Mouse (Mus musculus): ENCODE data around the gene Hfe2. TPM values are rescaled to one million over a fixed set of nuclear protein-coding genes. Genes with fewer than 3 reads are reported as not detected.

Hfe2 gene
- total RNA-seq, 2 experiments from 2014 or later, result 460 to 465 TPM

DNA sequence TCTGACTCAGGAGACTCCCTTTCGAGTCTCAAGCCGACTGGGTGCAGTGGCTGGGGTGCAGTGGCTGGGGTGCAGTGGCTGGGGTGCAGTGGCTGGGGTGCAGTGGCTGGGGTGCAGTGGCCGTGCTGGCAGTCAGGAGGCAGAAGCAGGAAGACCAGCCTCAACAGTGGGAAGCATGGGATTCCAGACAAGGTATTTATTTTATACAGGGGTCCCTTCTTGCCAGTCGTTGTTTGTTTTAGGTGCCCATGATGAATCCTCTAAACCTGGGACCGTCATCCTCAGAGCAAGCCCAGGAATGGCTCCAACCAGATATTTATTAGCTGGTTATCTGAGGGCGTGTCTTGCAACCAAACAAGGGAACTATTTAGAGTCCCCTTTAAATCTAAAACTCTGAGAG lies 28.6 kb downstream of the Hfe2 start:
- intact Hi-C loops (cut with DNase I; ENCODE audit: low total_unique reads), result no loop called here
- no peak for DNase-seq

GRCm38 (mm10) chr3:96554251-96554650 lies 29.3 kb downstream of the Hfe2 start:
- DNase-seq, result no peak
- intact Hi-C loops (cut with DNase I; ENCODE audit: low total_unique reads), result no loop called here

DNA sequence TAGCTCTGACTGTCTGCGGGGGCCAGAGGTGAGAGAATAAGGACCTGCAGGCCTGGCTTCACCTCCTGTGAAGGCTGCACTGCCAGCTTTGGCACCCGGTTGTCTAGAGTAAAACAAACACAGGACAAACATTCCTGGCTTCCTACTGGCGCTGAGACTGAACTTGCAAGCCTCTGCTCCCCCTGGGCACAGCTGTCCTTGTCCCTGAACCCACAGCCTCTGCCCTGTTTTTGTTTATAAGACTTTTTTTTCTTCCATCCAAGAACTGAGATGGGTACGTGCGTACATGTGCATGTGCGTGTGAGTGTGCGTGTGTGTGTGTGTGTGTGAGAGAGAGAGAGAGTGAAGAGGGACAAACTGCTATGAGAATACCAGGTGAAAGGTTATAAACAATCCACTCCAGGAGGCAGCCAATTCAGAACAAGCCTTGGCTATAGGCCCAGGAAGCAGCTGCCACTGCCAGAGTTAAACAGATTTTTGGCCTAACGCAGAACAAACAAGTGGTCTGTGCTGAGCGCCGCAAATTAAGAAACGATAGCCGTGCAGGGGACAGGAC lies 30.1 kb downstream of the Hfe2 start:
- intact Hi-C loops (cut with DNase I; ENCODE audit: low total_unique reads), result no loop called here
- peak; percentile 76 for DNase-seq

DNA sequence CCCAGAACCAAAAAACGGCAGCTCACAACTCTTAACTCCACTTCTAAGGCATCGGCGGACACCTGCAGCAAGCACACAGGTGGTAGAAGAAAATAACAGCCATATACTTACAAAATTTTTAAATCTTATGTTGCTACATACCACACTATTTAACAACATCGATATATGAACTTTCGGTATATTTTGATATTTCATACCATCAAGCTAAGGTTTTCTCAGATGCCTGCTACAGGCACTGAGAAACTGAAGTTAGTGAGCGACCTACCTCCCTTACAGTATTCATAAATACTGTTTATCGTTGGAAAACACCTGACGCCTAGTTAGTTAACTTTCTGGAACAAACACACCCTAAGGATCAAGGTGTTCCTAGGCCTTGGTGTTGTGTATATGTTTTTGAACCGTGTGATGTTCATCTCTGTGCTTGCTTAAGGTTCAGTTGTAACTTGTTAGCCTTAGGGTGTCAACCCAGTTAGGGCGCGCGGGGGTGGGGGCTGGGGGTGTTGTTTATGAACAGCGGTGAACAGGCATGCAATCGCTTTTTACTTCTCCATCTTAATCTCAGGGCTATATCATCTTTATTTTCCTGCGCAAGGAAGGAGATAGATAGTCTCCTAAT lies 31.1 kb downstream of the Hfe2 start:
- intact Hi-C loops (cut with DNase I; ENCODE audit: low total_unique reads), result no loop called here
- no peak for DNase-seq

GRCm38 (mm10) chr3:96556651-96557635 lies 32.0 kb downstream of the Hfe2 start:
- DNase-seq, result peak; percentile 44
- intact Hi-C loops (cut with DNase I; ENCODE audit: low total_unique reads), result no loop called here

DNA sequence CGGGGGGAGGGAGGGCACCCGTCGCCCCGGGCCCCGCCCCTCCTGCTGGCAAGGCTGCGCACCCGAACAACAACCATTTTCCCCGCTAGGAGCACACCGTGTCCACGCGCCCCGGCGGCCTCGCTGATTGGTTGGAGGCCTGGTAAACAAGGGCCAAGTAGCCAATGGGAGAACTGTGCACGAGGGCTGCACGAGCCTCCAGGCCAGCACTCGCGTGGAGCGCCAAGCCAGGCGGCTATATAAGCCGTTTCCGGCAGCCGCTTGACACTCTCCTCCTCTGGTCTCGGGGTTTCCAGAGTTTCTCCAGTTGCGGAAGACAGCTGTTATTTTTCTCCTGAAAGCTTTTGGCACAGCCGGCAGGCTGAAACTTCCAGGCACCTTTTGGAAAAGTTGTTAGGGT lies 32.7 kb downstream of the Hfe2 start, which contains the start of gene Txnip:
TSS of gene Txnip (plus strand) at position 264 of the 400 bp plus-strand sequence.
- DNase-seq, result peak; percentile 100
- intact Hi-C loops (cut with DNase I; ENCODE audit: low total_unique reads), result no loop called here

GRCm38 (mm10) chr3:96558159-96558558 lies 33.2 kb downstream of the Hfe2 start:
- intact Hi-C loops (cut with DNase I; ENCODE audit: low total_unique reads), result no loop called here
- DNase-seq, result no peak

- no peak for DNase-seq
- intact Hi-C loops (cut with DNase I; ENCODE audit: low total_unique reads), result no loop called here
Observed at GRCm38 (mm10) chr3:96558668-96559196, 33.8 kb downstream of the Hfe2 start.

DNA sequence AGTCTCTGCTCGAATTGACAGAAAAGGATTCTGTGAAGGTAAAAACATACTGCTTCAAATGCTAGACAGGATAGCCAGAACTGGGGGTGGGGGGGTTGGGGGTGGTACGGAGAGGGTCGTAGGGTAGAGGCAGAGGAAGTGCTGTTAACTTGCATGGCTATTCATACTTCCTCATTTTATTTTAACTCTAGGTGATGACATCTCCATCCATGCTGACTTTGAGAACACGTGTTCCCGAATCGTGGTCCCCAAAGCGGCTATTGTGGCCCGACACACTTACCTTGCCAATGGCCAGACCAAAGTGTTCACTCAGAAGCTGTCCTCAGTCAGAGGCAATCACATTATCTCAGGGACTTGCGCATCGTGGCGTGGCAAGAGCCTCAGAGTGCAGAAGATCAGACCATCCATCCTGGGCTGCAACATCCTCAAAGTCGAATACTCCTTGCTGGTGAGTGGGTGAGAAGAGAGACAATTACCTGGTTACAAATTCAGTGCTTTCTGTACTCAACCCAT lies 34.5 kb downstream of the Hfe2 start:
- intact Hi-C loops (cut with DNase I; ENCODE audit: low total_unique reads), result no loop called here
- DNase-seq, result no peak

DNA sequence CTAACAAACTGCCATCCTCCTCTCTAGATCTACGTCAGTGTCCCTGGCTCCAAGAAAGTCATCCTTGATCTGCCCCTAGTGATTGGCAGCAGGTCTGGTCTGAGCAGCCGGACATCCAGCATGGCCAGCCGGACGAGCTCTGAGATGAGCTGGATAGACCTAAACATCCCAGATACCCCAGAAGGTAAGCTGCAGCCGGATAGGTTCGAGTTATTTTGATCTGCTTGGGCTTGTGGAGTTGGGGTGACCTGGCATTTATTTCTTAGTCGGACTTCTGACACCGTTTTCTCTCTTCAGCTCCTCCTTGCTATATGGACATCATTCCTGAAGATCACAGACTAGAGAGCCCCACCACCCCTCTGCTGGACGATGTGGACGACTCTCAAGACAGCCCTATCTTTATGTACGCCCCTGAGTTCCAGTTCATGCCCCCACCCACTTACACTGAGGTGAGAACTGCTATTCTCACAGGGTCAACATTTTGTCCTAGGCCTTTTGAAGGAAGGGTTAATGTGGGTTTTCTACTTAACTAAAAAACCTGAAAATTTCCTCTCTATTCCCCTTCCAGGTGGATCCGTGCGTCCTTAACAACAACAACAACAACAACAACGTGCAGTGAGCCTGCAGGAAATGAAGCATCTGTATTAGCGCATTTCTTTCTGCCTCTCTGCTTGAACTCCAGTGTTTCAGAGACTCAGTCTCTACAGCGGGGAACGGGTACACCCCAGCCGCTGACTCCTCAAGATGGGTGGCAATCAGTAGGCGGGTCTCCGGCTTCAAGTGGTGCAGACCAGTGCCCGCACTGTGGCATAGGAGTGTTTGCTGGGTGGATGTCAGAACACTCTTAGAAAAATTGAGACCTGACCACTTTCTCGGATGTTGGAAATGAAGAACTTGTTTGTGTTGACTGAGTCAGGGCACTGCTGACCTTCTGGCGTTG lies 35.2 kb downstream of the Hfe2 start:
- no peak for DNase-seq
- intact Hi-C loops (cut with DNase I; ENCODE audit: low total_unique reads), result no loop called here

- DNase-seq, result no peak
- intact Hi-C loops (cut with DNase I; ENCODE audit: low total_unique reads), result no loop called here
Observed at GRCm38 (mm10) chr3:96560881-96561668, 36.1 kb downstream of the Hfe2 start.

DNA sequence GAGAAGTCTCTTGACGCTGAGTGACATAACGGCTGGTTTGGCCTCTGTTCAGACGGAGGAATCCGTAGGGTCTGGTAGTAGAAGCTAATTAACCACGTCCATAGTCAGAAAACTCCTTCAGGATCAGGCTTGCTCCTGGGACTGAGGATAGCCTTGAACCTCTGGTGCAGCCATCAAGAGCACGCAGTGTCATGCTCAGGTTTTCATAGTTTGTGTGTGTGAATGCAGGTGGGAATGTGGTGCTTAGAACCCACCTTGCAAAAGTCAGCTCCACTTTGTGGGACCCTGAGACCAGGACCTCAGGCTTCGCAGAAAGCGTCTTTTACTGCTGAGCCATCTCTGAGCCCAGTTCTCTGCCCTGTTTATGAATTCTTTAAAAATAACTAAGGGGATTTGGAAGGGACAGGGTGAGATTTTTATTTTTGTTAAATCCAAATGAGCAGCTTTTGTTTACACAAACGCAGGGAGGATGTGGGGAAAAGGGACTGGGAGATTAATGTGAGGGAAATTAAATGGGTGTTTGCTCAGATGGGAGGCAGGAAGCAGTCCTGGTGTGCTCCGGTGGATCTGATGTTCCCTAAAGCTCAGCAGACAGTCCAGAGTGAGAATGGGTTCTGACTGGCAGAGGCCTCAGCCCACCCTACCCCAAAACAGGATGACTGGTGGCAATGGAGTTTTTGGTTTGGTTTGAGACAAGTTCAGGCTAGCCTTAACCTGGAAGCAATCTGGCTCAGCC lies 37.1 kb downstream of the Hfe2 start:
- no peak for DNase-seq
- intact Hi-C loops (cut with DNase I; ENCODE audit: low total_unique reads), result no loop called here

DNA sequence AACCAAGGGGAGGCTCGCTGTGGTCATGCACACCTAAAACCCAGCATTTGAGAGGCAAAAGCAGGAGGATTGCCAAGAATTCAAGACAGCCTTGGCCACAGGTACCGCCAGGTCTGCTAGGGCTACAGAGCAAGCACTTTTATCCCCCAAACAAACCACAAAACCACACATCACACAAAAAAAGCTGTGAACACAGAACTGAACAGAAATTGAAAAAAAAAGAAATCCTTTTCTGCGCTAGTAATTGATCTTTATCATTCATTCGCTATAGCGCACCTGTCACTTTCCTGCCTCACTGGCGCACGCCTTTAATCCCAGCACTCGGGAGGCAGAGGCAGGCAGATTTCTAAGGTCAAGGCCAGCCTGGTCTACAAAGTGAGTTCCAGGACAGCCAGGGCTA lies 38.3 kb downstream of the Hfe2 start:
- DNase-seq, result no peak
- intact Hi-C loops (cut with DNase I; ENCODE audit: low total_unique reads), result no loop called here

DNA sequence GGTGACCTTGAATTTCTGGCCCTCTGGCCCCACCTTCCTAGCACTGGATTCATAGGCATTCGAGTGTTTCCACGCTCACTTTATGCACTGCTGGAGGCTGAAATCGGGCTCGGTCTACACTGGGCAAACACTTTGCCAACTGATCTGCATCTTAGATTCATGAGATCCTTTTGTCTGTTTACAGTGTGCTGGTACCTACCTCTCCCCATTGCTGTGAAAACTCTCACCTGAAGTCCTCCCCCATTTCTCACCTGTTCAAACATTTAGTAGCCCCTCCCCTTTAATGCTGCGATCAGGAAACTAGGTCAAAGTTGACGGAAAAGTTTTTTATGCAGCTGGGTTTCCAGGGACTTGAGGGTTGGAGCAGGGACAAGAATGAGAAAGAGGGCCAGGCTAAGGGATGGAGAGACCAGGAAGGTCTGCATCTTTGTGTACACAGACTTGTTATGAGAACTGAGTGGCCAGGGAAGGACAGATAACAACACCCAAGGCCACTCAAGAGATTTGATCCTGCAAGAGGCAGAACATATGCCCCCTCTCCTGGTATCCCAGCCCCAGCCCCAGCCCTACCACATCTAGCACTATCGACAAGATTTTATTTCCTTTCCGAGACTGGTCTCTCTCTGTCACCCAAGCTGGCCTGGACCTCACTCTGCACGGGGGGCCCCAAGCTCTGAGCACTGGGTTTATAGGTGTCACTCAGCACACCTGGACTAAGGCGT lies 39.1 kb downstream of the Hfe2 start:
- intact Hi-C loops (cut with DNase I; ENCODE audit: low total_unique reads), result no loop called here
- no peak for DNase-seq

GRCm38 (mm10) chr3:96564633-96565032 lies 39.7 kb downstream of the Hfe2 start:
- no peak for DNase-seq

GRCm38 (mm10) chr3:96565105-96565504 lies 40.1 kb downstream of the Hfe2 start:
- DNase-seq, result no peak
- intact Hi-C loops (cut with DNase I; ENCODE audit: low total_unique reads), result no loop called here

More at GRCm38 (mm10) chr3:96564633-96565032, 39.7 kb downstream of the Hfe2 start:
- intact Hi-C loops (cut with DNase I; ENCODE audit: low total_unique reads), result no loop called here
